Mouse (Mus musculus) erythroblast, embryonic 14.5 days (primary cell): ENCODE measurements around the gene Slc50a1. TPM values are rescaled to one million over a fixed set of nuclear protein-coding genes. Genes with fewer than 3 reads are reported as not detected.
A peak's percentile ranks its signal among the peaks of the same experiment; 100 is the strongest.

Experiments
- H3K27me3 ChIP-seq: 2 replicates; pipeline ENCODE4 v1.6.1; 2012; ENCODE audit warnings: inconsistent platforms; ENCODE audit not compliant: control insufficient read depth
- H3K36me3 ChIP-seq: 2 replicates; pipeline ENCODE4 v1.6.1; 2012; ENCODE audit warnings: mild to moderate bottlenecking, inconsistent platforms; ENCODE audit not compliant: control insufficient read depth
- H3K4me1 ChIP-seq: 2 replicates; pipeline ENCODE4 v1.6.1; 2012; ENCODE audit warnings: inconsistent platforms; ENCODE audit not compliant: control insufficient read depth
- H3K4me3 ChIP-seq: replicated peaks from 2 replicates; pipeline ENCODE3; 2012; ENCODE audit warnings: moderate library complexity, mild to moderate bottlenecking, inconsistent platforms
- H3K9me3 ChIP-seq: 2 replicates; pipeline ENCODE4 v1.6.1; 2012; ENCODE audit warnings: low read length, inconsistent platforms, mixed read lengths; ENCODE audit not compliant: control insufficient read depth
- GATA1 ChIP-seq: IDR thresholded peaks from 2 replicates; pipeline ENCODE4 v1.6.1; 2012; ENCODE audit warnings: low read length, inconsistent platforms, mixed read lengths
- TAL1 ChIP-seq: IDR thresholded peaks from 3 replicates; pipeline ENCODE4 v1.6.1; 2012; ENCODE audit warnings: low read length, inconsistent platforms, mixed read lengths
- polyA plus RNA-seq: library from polyadenylated mRNA; stranded (reverse); fragments of >175 nt; gene quantifications from 2 replicates; pipeline ENCODE4 v1.2.3, GENCODE M21; 2012

The Slc50a1 gene
- polyA plus RNA-seq, 1 experiment, result 0.07 TPM

DNA sequence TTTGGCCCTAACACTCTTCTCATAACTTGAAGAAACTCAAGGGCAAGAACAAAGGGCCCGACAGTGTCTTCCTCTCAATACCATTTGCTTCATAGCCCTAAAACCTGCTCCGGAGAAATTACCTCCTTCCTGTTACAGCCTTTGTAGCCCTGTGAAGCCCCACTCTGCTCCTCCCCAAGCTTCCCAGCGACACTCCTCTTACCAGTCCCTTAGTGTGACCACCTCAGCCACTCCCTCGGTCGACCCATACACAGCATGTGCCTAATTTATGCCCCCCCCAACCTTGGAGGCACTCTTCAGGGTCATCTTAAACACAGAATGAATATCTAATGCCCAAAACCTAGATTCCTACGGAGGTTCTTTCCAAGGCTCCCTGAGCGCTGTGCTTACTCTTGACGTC is 8.3 kb upstream of the Slc50a1 start:
- Histone ChIP-seq H3K4me1 (peaks cover 6% of the 10 kb centered on the region), H3K9me3 (no peaks in the 10 kb centered on the region; the same call in 1 of the 2 replicates), H3K36me3 (no peaks in the 10 kb centered on the region), H3K27me3 (peaks cover 69% of the 10 kb centered on the region), H3K4me3 (no peak overlapping the region)
- TF ChIP-seq TAL1, result no peak
- TF ChIP-seq GATA1, result no peak

DNA sequence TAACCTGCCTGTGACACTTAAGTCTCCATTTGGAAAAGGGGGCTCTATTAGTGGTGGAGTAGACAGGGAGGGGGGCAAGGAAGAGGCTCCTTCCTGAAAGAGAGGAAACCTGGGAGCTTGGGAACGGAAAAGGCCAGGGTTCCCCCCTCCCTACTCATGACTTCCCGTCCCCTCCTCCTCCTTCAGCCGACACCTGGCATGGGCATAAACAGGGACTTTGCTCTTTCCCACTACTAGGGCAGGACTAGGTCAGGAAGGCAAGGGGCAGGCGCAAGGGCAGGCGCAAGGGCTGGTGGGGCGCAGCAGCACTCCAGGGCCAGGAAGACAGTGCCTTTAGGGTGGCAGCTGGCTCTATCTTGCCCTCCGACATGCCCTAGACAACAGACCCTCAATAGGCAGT is 7.7 kb upstream of the Slc50a1 start:
- no peaks in the 10 kb centered on the region; the same call in 1 of the 2 replicates for H3K9me3 ChIP-seq
- H3K27me3 ChIP-seq, result peaks cover 69% of the 10 kb centered on the region
- no peaks in the 10 kb centered on the region for H3K36me3 ChIP-seq
- H3K4me1 ChIP-seq, result peaks cover 6% of the 10 kb centered on the region
- TF ChIP-seq GATA1, result no peak
- TF ChIP-seq TAL1, result no peak
- H3K4me3 ChIP-seq, result no peak overlapping the region

DNA sequence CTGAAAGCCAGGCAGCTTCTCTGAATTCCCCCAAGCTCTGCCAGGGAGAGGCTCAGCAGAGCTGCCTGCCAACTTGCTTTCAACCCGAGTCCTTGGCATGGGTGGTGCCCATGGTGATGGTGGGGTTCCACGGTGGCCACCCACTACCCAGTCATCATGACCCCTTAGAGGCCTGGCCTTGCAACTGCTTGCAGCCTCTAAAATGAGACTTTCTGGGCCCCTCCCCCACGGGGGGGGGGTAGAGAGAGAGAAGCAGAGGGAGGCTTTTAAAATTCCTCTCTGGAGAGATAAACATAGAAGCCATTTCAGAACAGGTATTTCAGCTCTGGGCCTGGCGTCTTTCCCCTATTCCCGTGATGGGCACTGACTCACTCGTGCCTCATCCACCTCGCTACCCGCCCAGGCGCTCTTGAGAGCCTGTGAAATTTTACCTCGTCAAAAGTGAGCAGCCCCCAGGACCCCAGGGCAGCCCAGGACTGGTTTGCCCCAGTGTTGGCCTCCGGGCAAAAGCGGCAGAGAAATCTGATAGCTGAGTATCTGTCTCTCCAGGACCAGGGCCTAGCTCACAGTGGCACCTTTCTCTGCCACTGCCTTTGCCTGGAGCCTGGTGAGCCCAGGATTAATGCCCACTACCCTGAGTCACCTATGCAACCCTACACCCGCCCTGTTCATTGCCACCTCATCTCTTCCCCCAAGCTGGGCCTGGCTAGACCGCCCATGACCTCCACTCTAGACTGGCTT is 7.1 kb upstream of the Slc50a1 start:
- H3K4me1 ChIP-seq, result peaks cover 6% of the 10 kb centered on the region

DNA sequence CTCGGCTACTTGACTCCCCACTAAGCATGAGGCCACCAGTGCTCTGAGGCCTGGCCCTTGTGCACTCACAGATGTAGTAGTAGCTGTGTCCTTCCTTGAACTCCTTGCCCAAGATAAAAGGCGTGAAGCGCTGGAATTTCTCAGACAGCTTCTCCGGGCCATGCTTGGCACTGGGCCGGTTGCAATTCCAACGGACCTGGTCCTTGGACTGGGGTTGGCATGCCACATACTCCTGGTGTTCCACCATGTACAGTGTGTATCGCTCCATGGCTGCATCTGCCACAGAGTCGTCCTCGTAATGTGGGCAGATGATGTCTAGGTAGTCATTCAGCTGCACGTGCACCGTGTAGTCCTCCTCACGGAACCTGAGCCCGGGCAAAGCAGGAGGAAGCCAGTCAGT is 5.7 kb upstream of the Slc50a1 start:
- Histone ChIP-seq H3K27me3 (peaks cover 58% of the 10 kb centered on the region), H3K9me3 (no peaks in the 10 kb centered on the region; the same call in 1 of the 2 replicates), H3K4me1 (peaks cover 6% of the 10 kb centered on the region), H3K36me3 (no peaks in the 10 kb centered on the region; the same call in 1 of the 2 replicates), H3K4me3 (no peak overlapping the region)
- TF ChIP-seq GATA1 (no peak), TAL1 (no peak)

More for the DNA sequence above, 7.1 kb upstream of the Slc50a1 start:
- no peaks in the 10 kb centered on the region; the same call in 1 of the 2 replicates for H3K9me3 ChIP-seq
- H3K4me3 ChIP-seq, result no peak overlapping the region
- H3K36me3 ChIP-seq, result no peaks in the 10 kb centered on the region
- peaks cover 64% of the 10 kb centered on the region for H3K27me3 ChIP-seq
- TF ChIP-seq TAL1 (no peak), GATA1 (no peak)

DNA sequence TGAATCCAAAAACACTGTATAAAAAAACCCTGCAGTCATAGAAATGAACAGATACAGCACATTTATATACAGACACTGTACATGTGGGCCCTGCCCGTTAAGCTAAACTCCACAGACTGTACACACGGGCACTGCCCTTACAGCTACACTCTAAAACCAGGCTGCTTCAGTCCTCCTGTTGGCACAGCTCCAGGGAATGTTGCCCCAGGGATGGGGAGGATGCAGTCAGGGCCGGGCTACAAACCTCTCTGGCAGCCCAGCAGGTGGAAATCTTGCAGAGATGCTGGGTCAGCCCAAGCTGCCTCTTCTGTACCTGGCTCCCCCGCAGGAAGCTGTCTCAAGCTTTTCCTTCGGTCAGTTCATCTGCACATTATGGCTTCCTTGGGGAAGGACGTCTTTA is 1.4 kb upstream of the Slc50a1 start:
- Histone ChIP-seq H3K9me3 (no peaks in the 10 kb centered on the region), H3K4me3 (no peak overlapping the region), H3K36me3 (no peaks in the 10 kb centered on the region; the same call in 1 of the 2 replicates), H3K4me1 (peaks cover 38% of the 10 kb centered on the region), H3K27me3 (peaks cover 23% of the 10 kb centered on the region)
- TF ChIP-seq TAL1 (no peak), GATA1 (no peak)

DNA sequence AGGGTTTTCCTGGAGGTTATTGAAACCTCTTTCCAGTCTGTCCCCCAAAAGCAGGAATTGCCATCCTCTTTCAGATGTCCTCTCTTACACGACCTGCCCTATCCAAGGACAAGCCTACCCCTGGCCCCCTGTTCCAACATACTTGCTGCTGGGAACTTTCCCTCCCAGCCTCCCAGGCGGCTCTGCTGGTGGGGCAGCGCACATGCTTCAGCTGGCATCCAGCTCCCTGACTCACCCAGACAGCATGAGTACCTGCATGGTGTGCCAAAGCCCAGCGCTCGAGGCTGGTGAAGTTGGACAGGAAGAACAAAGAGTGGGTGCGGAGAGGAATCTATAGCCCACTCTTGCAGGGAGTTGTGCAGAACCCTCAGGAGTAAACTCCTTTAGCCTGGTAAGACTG is 521 bp upstream of the Slc50a1 start:
- Histone ChIP-seq H3K4me1 (peaks cover 47% of the 10 kb centered on the region), H3K4me3 (peak overlapping the region; percentile 69)

DNA sequence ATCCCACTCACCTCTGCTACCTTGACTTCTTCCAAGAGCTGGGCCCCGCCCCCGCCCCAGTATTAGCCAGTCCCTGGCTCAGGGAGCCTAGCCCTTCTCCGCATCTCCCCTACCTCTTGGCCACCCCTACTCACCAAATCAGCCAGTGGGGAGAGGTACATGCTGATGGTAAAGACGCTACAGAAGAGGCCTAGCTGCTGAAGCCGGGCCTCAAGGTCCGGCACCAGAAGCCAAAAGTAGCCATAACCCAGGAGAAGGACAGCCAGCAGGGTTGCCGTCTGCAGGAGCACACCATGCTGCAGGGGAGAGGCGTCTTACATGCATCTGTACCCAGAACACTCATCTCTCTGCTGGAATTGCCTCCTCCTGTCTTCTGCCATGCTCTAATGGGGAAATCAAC is 1.5 kb downstream of the Slc50a1 start:
- Histone ChIP-seq H3K9me3 (no peaks in the 10 kb centered on the region), H3K4me3 (no peak overlapping the region), H3K4me1 (peaks cover 49% of the 10 kb centered on the region)

More for the DNA sequence above, 521 bp upstream of the Slc50a1 start:
- Histone ChIP-seq H3K9me3 (no peaks in the 10 kb centered on the region), H3K27me3 (peaks cover 17% of the 10 kb centered on the region), H3K36me3 (no peaks in the 10 kb centered on the region; the same call in 1 of the 2 replicates)
- TF ChIP-seq GATA1, result no peak
- no peak for TF ChIP-seq TAL1

DNA sequence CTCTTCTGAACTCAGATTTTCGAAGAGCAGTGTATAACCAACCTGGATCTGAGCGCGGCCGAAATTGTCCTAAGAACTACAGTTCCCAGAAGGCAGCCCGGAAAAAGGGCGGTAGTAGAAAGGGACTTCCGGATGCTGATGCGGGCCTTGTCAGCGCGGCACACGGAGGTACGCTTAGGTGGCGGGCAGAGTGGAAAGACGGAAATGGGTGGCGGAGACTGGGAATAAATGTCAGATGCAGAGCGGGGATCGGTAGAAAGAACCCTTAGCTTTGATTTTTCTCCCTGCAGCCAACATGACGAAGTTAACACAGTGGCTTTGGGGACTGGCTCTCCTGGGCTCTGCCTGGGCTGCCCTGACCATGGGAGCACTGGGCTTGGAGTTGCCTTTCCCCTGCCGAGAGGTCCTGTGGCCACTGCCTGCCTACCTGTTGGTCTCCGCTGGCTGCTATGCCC is 3.9 kb downstream of the Slc50a1 start:
- peaks cover 18% of the 10 kb centered on the region for H3K27me3 ChIP-seq
- H3K36me3 ChIP-seq, result no peaks in the 10 kb centered on the region
- peaks cover 49% of the 10 kb centered on the region for H3K4me1 ChIP-seq
- peak overlapping the region; percentile 92 for H3K4me3 ChIP-seq
- TF ChIP-seq TAL1 (no peak), GATA1 (no peak)
- H3K9me3 ChIP-seq, result no peaks in the 10 kb centered on the region

More for the DNA sequence above, 1.5 kb downstream of the Slc50a1 start:
- peaks cover 18% of the 10 kb centered on the region for H3K27me3 ChIP-seq
- H3K36me3 ChIP-seq, result no peaks in the 10 kb centered on the region; the same call in 1 of the 2 replicates
- TF ChIP-seq TAL1 (no peak), GATA1 (no peak)

DNA sequence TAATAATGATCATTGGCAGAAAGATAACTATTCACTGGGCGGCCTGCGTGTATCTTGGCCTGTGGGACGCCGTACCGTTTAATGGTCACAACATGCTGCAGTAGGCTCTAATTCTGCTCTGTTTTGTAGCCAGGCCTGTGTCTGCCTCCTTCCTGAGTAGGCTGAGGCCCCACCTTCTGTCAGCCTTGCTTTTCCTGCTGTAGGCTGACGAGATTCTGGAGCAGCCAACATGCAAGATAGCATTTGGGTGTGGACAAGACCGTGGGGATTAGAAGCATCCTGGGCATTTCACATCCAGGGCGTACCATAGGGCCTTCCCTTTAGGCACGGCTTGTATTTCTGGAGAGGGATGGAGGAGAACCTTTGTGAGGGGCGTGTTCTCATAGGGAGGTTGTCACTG is 8.0 kb downstream of the Slc50a1 start:
- Histone ChIP-seq H3K4me3 (no peak overlapping the region), H3K4me1 (peaks cover 17% of the 10 kb centered on the region), H3K36me3 (no peaks in the 10 kb centered on the region), H3K9me3 (no peaks in the 10 kb centered on the region), H3K27me3 (peaks cover 31% of the 10 kb centered on the region)
- no peak for TF ChIP-seq GATA1
- no peak for TF ChIP-seq TAL1

DNA sequence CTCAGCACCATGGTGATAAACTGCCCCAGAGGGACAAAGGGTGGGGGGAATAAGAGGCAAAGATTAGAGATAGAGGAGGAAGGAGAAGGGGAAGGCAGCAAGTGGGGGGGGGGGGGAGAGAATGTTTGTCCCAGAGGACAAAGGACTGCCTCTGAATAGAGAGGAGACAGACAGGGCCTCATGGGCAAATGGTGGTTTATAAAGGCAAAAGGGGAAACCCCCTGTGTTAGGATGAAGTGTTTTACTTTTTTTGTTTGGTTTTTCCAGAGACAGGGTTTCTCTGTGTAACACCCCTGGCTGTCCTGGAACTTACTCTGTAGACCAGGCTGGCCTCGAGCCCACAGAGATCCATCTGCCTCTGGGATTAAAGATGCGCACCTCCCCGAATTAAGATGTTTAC is 10.2 kb downstream of the Slc50a1 start:
- Histone ChIP-seq H3K36me3 (no peaks in the 10 kb centered on the region), H3K27me3 (peaks cover 45% of the 10 kb centered on the region), H3K4me3 (no peak overlapping the region), H3K9me3 (no peaks in the 10 kb centered on the region), H3K4me1 (peaks cover under 1% of the 10 kb centered on the region; the same call in 1 of the 2 replicates)
- TF ChIP-seq GATA1, result no peak
- TF ChIP-seq TAL1, result no peak
